Mouse (Mus musculus): Measurements from ENCODE around the gene Rgl1. TPM values are rescaled to one million over a fixed set of nuclear protein-coding genes. Genes with fewer than 3 reads are reported as not detected.

Rgl1 gene
- polyA plus RNA-seq, 3 experiments from 2014 or later, result 0.74 to 0.94 TPM; not detected in 1

DNA sequence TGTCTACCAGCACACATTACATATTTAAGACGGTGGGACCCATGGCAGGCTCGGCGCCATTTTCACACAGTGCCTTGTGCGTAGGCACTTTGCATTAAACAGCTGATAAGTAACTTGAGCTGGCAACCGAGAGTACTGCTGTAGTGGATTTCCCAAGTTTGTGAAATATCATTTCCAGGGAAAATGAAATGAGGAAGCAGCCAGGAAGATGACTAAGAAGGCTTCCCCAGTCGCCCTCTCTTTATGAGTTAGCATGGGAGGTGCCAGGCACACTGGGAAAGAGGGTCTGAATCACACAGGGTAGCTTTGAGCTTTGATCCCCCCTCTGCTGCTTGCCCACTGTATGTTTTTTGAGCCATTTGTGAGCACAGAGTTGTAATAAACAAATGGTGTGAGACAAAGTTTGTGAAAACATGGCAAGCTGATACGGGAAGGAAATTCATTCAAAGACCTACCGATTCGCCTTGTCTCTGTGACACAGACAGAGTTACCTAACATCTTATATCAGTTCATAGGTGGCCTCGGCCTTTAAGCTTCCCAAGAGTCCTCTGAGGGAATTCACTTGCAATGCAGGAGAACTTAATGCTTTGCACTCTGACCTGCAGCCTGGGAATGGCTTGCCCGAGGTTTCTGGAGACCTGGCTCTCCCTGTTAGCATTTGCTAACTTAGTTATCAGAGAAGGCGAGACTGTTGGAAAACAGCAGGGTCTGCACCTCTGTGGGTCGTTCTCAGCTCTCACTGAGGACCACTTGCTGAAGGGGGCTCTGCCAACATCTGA is 184.8 kb downstream of the Rgl1 start:
- ATAC-seq, result no peak

DNA sequence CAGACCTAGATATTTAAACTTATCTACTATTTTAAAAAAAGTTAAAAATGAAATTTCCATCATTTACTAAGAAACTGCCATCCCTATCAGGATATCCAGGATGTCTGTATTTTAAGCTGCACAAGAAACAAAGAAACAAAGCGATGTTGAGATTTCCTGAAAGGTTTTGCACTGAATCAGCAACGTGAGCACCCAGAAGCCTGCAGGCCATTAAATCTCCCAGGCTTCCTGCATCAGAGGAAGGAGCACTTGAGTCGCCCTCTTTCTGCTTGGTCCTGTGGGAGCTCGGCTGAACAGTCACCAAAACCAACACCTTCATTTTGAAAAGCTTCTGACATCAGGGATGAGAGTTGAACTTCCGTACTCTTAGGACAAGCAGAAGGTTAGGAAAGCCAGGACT is 187.2 kb downstream of the Rgl1 start:
- ATAC-seq, result no peak

DNA sequence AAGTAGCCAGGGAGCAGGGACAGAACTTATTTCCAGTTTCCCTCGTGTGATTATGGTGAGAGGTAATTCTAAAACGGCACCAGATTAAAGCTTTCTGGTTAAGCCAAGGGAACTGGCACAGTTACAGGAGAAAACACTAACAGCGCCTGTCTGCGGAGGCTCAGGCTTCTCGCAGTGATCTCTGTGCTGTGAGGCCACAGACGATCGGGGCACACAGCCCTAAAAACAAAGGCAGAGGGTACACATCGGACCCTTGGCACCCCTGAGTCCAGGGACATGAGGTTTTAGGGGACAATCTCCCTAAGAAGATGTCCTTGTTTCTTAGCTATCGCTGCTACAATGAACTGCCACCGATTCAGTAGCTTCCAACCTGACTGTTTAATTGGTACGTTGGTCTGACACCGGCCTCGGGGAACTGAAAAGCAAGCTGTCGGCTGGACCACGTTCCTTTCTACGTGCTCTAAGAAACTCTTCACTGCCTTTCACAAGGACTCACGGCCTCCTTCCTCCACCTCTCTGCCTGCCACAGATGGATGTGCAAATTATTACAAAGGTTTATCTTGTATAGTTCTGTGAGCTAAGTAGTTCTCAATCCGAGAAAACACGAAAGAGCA is 187.9 kb downstream of the Rgl1 start:
- no peak for ATAC-seq

DNA sequence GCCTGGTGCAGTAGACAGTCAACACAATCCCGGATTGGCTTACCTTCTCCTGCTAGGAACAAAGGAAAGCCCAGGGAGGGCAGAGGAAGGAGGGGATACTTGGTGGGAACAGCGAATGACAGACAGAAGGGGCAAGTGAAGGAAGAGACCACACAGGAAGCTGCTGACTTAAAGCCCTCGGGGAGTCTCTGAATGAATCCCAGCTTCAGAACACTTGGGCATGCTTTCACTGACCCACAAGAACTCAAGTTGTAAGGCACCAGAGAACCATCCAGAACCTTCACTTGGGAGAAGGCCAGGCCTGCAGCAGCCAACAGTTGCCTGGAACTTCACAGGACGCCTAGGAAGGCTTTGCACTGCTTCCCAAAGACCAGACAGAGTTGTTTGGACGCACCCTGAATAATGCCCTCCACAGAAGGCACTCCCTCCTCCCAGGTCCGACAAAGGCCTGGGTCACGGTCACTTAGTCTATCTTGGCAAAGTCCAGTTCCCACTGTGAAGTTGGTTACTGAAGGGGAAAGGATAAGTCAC is 189.5 kb downstream of the Rgl1 start:
- no peak for ATAC-seq

DNA sequence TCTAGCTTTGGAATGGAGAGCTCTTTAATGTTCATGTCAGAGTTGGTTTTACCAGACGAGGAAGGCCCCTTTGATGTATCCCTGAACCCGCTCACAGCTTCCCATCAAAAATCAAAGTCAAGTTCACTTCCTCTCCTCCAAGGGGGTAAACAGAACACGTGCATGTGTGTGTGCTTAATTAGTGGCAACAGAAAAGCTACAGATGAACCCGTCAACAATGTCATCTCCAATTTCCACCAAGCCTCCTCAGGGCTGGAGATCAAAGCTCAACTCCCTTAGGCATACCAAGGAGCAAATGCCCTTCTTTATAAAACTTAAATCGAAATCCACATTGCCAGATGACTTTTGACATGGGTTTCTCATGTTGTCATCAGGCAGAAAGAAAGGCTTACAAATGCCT is 191.1 kb downstream of the Rgl1 start:
- ATAC-seq, result no peak

DNA sequence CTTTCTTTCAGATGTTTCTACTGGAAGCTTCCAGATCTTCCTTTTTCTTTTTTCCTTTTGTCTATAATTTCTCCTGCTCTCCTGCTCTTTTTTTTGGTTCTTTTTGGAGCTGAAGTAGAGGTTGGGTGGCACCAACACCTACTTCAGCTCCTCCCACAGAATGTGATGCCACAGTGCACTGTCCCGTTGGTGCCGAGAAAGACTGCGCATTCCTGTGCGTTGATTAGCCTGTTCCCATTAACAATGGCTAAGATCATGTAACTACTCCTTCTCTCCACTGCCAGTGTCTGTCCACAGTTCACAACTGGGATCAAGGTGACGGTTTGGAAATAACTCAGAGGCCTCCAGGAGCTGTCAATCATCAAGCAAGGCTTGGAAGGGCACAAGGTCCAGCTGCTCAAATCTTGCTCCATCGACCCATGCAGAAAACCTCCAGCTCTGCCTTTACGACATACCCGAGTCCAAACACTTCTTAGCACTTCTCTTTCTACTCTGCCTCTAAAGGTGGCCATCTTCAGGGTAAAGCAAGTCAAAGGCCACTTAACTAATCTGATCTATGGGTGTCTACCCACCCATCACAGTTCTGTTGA is 192.6 kb downstream of the Rgl1 start:
- ATAC-seq, result no peak

DNA sequence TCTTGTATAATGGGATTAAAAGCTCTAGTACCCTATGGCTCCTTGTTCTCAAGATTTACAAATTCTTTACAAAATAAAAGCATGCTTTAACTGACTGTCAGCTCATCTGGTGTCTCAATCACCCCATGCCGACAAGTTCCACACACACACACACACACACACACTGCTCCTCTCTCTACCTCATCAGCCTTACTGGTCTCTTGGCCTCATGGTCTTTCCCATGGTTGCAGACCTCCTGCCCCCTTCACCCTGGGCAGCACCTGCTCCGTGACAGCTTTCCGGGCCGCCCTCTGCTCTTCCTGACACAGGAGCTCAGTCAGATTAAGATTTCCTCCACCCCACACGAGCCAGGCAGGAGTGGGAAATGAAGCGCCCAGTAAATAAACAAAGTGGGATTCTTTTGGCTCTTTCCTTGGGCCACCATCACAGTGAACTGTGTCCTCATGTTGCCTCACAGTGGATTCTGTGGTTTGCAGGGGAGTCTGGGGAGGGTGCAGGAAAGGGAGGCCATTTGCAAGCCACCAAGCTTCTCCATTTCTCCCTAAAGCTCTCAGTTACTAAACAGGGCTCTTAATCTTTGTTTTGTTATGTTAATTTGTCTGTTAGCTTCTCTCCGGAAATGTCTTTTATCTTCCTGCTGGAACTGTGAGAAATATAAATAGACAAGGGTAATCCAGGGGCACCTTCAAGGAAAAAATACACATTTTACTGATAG is 193.2 kb downstream of the Rgl1 start:
- no peak for ATAC-seq

DNA sequence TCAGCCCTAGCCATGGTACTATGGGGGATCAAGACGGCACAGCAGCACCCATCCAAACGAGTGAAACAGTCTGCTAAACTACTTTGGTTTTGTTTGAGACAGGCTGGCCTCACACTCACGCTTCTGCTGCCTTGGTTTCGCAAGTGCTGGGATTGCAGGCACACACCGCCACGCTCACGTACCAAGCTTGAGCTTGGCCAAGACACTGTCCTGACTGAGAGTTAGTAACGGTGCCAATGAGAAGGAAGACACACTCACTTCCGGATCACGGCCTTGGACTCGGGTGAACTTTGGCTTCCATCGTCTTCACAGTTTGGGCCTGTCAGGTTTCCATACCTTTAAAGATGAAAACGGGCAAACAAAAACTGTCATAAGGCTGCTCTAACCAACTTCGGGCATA is 194.8 kb downstream of the Rgl1 start:
- ATAC-seq, result no peak

DNA sequence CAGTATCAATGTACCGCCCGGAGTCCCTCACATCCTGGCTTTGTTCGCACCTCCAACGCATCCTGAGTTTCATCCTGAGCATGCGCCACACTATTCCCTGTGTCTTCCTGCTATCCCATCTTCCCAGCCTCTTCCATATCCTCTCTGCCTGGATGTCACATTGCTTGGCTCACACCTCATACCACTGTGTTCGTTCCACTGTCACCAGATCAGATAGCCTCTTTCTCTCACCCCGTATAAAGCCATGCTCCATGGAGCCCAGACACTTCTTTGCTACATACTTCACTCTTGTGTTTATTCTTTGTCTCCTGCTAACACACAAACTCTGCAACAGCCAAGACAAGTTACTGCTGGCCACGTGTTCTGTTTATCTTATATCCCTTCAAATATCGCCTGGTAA is 195.5 kb downstream of the Rgl1 start:
- ATAC-seq, result no peak

DNA sequence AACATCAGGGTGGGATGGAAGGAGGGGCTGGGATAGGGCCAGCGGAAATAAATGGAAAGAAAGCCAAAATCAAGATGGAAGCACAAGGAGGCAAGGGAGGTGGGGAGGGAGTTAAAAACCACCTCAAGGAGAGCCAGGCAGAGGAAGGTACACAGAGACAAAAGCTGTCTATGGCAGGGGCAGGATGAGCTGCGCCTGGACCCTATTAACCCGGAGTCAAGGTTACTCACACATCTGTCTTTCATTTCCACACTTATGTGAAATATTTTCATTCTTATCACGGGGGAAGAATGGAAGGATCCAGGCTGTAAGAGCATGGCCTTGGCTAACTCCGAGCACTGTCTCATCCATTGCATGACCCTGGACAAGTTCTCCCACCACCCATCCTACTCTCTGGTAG is 202.9 kb downstream of the Rgl1 start:
- no peak for ATAC-seq

DNA sequence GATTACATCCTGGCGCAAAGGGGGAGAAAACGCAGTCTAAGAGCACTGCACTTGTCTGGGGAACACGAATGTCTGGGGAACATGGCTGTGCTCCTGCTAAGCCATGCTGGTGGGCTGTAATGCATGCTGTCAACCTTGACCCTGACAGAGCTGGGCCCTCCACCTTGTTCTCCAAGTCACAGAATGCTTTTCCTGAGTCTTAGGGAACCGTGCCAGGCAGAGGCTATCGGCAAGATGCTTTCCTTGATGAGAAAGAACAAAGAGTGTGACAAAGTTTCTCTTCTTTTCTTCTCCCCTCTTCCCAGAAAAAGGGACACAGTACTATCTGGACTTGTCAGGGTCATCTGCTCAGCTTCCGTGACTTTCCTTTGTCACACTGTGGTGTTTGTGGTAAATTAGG is 203.3 kb downstream of the Rgl1 start:
- no peak for ATAC-seq

DNA sequence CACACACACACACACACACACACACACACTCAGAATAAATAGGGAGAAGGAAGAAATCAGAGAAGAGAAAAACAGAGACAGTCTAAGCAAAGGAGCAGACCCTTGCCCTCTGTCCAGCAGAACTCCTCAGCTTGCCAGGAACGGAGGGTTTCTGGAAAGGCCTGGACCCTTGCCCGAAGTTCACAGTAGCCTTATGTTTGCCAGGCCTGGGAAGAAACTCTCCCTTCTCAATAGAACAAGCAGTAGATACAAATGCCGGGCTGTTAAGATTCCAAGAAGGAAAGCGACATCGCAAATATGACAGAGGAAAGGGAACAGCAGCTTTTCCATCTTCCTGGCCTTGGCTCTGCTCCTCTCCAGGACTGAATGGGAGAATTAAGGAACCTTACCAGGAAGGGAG is 205.7 kb downstream of the Rgl1 start:
- ATAC-seq, result no peak

DNA sequence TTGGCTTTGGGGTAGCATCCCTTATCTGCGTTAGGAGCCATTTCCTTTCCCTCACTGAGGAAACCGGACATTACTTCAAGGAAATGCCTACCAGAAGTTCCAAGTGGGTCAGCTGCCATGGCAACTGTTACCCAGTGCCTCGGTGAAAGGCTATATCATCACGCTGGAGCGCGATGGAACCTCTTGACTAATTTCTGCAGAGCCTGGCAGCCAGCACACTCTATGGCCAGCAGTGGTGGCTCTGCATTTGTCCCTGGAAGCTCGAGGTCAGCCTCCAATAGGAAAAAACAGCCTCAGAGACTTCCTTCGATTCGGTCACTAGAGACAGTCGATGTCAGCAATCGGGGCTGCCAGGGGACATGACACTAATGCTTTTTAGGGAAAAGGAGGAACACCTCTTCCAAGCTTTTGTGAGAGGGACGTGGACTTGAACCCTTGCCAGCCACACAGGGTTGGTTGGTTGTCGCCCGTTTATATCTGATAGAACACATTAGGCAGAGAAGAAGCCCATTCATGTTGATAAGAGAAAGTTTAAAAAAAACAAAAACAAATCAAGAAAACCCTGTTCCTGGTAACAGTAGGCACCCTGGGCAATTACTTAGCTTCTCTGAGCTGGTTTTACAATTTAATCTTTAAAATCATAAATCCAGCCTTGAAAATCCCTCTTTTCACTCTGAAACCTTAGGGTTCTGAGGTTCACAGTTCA is 209.4 kb downstream of the Rgl1 start:
- ATAC-seq, result no peak

DNA sequence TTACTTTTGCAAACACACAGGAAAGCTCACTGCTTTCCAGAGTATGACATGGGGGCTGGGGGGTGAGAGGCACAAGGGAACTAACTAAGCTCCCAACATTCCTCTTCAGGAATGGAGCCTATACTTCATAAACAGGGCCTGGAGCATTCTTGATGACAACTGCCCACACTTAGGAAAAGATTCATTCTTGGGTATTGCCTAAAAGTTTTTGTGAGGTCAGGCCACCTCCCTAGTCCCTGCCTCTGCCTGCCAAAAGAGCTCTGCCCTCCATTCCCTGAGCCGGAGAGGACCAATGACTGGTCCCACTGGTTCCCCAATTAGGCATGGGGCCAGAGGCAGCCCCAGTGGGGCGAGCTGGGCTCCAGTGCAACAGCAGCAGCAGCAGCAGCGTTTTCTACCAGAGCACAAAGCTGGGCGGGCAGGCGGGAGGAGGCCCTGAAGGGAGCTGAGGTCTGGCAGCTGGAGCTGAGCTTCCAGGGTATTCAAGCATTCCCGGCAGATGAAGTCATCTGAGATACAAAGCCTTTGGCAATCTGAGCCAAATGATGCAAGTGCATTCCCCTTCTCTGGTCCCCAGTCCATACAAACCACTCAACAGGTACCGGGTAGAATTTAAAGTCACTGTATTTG is 210.1 kb downstream of the Rgl1 start:
- ATAC-seq, result no peak

DNA sequence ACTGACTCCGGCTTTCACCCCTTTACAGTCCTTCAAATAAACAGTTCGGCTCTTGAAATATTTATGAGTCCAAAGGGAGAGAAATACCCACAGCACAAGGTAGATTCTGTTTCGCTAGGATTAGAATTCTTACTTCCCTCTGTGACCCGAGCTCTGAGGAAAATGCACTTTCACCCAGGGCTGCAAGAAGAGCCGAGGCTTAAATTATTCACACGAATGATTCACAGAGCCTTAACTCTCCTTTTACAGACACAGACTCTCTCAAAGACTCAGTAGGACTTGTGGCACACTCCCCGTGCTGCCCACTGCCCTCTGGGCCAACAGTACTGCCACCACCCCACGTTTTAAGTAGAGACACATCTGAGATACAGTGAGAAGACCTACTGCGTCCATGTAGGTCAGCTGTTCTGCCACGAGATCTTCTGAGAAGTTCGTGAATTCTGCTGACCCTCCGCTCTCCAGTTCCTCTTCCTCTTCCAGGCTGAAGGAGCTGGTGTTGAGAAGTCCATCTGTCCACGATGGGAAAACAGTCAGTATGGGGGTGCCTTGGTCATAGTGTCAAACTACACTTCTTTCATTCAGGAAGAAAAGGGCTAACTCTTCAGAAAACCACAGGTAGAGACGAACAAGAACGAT is 212.1 kb downstream of the Rgl1 start:
- ATAC-seq, result no peak

DNA sequence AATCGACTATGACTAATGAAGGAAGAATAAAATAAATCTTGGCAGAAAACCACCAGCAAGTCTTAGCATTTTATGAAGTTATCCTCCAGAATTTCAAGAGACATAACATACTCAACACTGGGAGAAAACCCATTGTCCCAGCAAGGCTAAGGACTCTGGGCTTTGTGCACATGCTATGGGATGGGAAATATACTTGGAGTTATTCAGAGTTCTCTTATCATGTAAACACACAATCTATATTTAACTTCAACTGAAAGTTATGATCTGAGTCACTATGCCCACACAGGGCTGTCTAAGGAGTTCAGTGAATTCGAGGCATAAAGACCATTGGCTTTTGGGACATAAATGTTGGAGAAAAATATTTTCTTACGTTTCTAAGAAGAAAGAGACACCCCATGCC is 215.2 kb downstream of the Rgl1 start:
- no peak for ATAC-seq

DNA sequence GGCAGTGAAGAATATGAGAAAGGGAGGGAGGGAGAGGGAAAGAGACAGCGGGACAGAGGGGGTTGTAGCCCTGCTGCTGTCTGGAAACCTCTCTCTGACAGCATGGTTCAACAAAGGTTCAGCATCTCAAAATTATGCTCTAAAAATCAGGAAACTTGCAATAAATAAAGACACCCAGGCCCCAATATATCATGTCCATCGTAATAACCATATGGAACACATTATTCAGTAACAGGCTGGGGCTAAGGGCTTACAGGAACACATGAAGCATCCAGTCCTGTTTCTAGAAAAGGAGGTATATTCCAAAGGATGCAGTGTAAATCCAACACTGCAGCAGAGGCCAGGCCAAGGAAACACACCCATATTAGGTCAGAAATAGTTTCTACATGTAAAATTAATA is 215.6 kb downstream of the Rgl1 start:
- ATAC-seq, result no peak

DNA sequence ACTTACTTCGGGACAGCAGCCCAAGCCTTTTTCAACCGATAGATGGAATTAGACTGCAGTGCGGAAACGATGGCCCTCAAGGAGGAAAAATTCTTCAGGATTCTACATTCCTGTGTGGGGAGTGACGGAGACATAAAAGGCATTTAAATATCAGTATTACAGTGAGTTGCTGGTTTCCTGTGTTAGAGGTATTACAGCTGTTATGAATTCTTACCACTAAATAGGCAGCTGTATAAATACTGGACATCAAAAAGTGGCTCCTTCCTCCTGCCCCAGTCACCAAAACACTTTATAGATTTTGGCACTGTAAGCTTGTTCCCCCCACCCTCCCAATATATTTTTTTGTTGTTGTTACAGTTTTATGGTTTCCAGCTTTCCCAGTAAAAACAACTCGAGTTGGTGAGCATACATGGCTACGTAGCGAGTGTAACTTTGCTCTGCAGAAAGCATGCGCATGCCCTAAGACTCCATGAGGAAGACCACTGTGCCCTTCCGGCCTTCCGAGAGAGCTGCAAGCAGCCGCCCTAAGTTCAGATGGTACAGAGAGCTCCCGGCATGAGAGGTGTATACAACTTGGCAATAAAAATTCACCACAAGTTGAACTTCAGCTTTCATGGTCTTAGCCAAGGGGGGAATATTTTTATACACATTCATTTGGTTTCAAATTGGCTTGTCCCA is 217.0 kb downstream of the Rgl1 start:
- no peak for ATAC-seq

DNA sequence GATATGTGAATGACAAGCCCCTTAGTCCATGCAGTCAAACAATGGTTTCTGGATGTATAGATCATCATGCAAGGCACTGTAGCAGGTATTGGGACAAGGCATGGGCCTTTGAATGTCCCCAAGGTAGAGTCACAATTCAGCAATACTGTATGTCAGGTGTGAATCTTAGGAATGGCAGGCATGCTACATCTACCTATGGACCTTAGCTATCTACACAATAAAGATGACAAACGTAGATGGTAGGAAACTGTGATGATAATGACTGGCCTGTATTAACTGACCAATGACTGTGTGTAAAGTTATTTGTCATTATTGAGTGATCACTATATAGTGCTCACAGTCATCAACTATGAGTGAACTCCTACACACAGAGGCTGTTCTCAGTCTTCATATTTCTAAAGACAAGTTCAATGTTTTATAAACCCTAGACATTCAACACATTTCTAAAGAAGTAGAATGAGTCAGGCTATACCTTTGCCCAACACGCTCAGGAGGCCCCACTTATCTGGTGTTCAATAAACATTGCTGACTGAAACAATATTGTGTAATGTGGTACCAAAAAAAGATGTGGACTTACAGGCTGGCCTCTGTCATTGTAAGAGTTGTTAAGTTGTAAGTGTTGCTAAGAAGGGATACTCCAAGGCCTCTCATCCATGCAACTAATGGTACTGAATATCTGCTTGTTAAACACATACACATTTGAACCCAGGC is 222.5 kb downstream of the Rgl1 start:
- ATAC-seq, result no peak

DNA sequence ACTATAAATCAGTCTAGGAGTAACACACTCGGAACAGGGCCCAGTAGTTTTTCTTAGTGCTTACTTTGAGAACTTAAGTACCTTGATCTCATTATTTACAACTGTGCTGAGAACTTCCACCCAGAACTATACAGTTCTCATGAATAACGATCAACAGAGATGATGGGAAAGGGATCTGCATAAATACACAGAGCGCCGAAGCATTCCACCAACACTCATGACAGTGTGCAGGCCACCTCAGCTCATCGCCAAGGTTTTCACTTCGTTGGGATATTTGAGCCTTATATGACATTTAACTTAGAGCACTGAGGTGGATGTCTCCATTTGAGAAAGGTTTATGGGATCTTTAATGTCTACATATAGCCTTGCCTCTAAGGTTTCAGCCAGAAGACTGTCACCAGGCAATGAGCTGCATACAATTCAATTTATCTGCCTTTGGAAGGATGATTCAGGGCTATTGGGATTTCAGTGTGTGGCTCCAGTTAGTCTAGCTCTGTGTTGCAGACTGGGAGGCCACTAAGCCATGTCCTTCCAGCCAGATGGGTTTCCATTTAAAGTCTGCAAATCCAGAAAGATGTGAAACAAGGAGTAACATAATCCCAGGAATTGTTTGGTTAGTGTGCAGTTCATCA is 223.3 kb downstream of the Rgl1 start:
- ATAC-seq, result no peak

All from inflammation-experienced regulatory T-cells, adult 6 months (primary cell).